Mouse (Mus musculus) embryo, embryonic 11.5 days (tissue): ENCODE data around the gene Cfc1.
"Not testable (repeated sequence)": the region's sequence is repeated elsewhere in the genome, so short reads cannot be mapped to it uniquely, and the experiment has no call there.

Experiments
- DNase-seq: peaks from one replicate; pipeline ENCODE4 v3.0.0-alpha.2; 2012; ENCODE audit warnings: low read depth, low spot score

Cfc1 gene

DNA sequence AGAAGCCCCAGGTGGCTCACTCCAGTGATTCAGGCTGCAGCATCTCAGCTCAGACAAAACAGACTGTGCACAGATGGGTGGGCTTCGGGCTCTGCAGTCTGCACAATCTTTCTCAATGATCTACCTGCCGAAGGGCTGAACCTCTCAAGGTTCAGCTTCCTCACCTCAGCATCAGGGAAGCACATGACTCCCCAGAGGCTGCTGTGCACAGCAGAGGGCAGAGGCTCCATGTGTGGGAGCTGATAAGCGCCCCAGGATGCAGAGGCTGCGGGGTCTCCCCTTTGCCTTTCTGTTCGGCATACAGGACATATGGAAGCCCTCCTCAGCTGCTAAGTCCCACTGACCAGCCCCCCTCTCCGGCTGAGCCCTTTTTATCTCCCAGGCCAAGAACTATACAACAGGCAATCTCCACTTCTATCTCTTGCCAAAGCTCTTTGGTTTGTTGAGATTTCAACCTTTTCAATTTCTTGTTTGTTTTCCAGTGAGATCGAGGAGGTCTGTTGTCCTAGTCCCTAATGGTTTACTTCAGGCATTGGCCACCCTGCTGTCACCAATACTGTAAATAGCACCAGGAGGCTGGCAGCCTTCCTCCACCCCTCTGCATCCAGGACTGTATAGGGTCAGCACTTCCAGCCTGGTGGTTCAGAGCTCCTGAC is at the start of gene Cfc1:
Cfc1 (plus strand) TSS at position 606 of the 656 bp plus-strand sequence.
- not testable (repeated sequence) for DNase-seq

DNA sequence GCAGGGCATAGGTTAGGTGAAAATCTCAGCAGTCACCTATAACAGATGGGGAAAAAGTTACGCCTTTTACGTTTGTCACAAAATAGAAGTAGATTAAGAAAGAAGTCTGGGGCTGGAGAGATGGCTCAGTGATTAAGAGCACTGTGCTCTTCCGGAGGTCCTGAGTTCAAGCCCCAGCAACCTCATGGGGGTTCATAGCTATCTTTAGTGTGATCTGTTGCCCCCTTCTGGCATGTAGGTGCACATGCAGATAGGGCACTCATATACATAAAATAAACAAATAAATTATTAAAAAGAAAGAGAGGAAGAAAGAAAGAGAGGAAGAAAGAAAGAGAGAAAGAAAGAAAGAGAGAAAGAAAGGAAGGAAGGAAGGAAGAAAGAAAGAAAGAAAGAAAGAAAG is 48.1 kb upstream of the Cfc1 start:
- no peak for DNase-seq

DNA sequence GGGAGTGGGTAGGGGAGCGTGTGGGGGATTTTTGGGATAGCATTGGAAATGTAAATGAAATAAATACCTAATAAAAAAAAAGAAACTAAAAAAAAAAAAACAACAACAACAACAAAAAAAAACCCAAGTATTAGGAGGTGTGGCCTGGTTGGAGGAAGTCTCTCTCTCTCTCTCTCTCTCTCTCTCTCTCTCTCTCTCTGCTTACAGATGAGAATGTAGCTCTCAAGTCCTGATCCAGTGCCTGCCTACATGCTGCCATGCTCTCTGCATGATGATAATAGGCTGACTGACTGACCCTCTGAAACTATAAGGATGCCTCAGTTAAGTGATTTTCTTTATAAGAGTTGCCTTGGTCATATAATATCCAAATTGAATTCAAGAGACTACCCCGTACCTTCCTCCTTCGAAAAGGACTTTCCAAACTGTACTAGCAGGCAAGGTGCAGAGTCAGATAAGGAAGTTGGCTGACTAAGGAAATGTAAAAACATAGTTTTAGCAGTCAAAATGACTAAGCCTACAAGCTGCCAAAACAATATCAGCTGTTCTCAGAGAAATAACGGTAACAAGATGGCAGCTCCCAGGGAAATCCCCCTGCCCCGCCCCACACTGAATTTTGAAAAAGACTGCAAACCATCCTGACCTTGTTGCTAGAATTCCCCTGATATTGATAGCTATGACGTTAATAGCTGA is 45.5 kb upstream of the Cfc1 start:
- no peak for DNase-seq

DNA sequence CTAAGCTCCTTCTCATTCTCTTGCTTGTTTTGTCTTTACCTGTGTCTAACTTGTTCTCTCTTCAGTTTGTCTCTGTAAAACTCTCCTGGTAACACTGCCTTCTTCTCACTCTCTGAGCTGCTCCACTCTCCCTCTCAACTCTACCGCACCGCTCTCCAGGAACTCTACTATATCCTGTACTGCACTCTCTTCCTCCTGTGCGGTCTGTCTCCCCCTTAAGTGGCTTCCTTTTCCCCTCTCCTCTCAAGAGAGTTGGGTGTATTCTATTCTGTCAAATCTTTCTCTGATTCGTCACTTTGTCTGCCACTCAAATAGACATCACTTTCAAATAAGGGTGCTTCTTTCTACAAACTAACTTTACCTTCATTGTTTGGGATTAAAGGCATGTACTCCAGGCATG is 44.0 kb upstream of the Cfc1 start:
- DNase-seq: no peak

DNA sequence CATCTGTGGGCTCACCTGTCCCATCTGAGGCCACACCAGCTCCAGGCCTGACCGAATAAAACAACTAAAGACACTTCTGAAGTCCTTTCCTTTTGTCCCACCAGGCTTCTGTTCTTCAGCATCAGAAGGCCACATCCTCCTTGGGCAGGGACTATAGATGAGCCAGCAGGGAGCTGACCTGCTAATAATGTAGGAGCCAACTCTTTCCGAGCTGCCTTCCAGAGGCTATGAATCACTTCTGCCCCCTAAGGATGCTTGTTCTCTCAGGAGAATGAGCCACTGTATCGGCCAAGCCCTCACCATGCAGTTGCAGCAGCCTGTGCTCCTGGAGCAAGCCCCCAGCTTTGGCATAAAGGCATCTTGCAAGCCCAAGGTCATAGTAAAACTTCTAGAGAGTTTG is 32.5 kb upstream of the Cfc1 start:
- no peak for DNase-seq

DNA sequence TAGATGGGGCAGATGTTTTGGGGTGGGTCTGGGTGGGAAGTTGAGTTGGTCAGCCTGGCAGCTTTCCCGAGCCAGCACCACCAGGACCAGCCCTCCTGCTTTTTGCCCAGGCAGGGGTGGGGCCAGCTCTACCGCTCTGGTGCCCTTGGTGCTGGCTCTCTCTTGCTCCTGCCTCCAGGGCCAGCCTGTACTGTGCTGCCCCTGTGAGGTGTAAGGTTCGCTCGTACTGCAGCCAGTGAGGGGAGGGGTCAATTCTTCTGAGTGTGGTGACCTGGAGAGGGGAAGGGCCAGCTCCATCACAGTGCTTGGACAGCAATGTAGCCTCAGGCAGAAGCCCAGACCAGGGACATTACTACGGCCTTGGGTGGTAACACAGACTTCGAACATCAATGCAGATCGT is 30.1 kb upstream of the Cfc1 start:
- no peak for DNase-seq

DNA sequence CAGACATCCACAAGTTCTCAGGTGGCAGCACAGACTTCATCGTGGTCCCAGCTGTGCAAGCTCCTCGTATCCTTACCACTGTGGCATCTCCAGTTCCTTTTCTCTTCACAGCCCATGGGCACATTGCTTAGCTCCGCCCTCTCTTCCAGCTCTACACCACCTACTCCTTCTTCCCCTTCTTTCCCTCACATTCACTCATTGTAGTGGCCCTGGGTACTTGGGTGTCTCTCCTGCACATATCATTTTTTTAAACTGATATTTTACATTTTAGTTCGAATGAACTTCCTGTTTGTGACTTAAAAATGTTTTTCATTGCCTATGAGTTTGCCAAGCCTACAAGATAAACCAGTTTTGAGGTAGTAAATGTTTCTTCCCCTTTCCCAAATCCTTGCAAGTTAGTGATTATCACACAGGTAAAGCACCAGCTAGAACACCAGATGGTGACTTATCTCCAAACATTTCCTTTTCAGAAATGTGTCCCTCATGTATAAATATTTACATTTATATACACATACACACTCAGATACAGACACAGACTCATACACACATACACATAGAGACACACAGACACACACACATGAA is 29.4 kb upstream of the Cfc1 start:
- DNase-seq: no peak

DNA sequence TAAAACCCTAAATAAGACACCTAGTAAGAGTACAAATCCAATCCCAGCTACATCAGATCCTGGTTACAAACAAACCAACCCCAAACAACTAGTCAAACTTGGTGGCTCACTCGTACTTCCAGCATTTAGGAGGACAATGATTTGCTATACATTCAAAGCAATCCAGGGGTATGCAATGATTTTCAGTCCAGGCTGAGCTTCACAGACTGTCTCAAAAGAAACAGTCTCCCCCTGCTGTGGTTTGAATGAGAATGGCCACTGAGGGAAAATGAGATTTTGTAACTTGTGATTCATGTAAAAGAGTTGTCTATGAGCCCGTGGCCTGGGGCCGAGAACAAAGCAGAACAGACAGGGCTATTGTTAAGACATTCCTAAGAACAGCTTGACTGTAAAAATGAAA is 27.5 kb upstream of the Cfc1 start:
- no peak for DNase-seq

DNA sequence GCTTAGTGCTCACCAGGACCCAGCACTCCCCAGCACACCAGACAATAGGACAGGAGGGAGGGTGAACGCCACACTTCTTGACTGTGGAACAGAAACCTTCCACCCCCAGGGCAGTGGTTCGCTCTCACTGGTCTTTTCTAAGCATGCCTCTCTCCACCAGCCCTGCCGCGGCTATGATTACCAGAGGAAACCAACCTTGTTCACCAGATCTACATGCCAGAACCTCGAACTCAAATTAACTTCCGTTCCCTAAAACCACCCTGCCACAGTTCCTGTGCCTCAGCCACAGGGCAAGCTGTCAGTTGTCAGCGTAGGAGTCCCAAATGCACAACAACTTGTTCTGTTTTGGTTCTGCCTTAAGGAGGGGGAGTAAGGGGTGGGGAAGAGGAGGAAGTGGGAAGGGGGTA is 24.9 kb upstream of the Cfc1 start:
- DNase-seq: no peak

DNA sequence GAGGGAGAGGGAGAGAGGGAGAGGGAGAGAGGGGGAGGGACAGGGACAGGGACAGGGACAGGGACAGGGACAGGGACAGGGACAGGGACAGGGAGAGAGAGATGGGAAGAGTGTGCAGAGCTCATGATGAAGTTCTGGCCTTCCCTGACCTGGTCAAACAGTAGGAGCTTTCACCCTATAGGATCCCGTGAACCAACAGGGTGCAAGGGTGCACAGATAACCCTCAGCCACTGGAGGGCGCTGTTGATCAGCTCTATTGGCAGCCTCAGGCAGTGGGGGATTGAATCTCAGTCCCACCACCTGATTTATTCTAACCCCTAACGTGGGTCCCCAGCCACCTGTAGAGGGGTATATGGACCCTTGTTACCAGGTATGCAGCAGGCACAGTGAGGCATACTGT is 24.4 kb upstream of the Cfc1 start:
- DNase-seq: peak; percentile 13

DNA sequence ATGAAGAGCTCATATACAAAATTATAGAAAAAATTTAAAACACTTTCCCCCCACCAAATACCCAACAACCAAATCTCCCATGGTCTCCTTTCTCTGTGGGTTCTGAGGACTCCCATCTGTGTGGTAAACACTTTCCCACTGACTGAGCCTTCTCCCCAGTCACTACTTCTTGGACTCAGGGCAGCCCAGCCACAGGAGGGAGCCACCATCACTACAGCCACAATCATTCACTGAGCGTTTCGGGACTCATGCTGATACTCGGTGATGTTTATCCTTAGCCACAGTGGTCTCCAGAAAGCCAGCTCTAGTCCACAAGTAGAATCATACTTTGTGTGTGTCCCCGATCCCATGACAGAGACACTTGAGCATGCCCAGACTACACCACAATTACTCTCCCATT is 22.4 kb upstream of the Cfc1 start:
- no peak for DNase-seq

DNA sequence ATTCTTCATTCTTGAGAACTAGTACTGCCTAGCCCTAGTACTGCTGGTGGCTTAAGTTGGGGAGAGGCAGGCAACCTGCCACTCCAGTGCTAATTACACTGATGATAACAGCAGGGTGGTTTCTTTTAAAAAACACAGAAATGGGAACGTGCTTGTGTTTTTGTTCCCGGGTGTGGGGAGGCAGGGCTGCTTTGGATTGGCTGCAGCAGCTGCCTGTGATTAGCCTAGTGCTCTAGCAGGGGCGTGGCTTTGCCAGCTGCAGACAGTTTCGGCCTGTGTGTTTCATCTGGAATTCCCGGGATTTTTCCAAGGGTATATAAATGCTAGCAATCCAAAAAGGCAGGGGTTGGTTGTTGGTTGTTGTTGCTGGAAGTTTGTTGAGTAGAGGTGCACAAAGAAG is 18.9 kb upstream of the Cfc1 start:
- no peak for DNase-seq

DNA sequence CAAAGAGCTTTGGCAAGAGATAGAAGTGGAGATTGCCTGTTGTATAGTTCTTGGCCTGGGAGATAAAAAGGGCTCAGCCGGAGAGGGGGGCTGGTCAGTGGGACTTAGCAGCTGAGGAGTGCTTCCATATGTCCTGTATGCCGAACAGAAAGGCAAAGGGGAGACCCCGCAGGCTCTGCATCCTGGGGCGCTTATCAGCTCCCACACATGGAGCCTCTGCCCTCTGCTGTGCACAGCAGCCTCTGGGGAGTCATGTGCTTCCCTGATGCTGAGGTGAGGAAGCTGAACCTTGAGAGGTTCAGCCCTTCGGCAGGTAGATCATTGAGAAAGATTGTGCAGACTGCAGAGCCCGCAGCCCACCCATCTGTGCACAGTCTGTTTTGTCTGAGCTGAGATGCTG is 18.2 kb upstream of the Cfc1 start:
- not testable (repeated sequence) for DNase-seq

DNA sequence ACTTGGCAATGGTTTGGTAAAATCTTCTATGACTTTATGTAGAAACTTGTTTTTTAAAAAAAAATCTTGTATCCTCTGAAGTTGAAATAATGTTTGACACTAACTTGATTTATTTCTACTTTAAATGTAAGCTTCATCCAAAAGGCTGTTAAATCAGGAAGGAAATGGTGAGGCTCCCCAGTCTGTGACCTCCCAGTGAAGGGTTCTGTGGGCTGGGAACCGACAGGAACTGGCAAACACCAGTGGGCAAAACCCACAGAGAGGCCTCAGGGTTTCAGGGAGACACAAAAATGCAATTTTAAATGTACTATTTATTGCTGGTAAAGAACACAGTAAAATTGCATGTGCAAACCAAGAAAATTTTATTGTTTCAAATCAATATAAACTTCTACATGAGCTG is 17.7 kb upstream of the Cfc1 start:
- not testable (repeated sequence) for DNase-seq

DNA sequence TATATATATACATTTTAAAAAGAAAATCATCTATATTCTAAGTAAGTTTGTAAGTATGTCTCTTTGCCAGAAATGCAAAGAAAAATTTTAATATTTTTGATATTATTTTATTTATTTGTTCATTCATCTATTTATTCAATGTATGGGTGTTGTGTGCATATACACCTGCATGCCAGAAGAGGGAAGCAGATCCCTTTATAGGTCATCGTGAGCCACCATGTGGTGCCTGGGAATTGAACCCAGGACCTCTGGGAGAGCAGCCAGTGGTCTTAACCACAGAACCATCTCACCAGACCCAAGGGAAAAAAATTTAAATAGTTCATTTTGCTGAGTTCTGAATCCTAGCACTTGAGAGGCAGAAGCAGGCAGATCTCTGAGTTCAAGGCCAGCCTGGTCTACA is 17.2 kb upstream of the Cfc1 start:
- no peak for DNase-seq

DNA sequence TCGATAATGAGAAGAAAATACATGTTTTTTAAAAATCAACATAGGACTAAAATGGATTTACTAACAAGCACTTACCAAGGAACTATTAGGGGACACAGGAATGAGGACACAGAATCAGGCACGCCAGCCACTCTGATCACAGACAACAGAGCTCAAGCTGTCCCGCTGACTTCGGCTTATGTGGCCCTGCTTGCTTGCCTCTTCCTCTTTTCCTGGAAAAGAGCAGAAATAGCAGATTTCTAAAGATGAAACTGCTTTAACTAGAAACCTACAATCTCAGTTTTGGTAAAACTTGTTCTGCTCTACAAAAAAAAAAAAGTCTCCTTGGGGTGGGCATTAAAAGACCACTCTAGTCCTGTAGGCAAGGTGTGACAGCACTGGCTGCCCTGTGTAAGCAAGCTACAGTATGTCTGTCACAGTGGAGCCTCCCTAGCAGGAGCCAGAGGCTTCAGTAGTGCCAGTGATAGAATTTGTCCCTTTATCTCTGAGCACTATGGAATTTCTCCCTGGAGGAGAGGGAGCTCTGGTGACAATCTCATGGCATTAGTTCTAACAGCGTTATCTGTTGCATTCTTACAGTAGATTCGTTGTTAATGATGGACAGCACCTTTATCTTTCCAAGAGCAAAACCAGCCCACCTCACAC is 13.1 kb upstream of the Cfc1 start:
- DNase-seq: no peak

DNA sequence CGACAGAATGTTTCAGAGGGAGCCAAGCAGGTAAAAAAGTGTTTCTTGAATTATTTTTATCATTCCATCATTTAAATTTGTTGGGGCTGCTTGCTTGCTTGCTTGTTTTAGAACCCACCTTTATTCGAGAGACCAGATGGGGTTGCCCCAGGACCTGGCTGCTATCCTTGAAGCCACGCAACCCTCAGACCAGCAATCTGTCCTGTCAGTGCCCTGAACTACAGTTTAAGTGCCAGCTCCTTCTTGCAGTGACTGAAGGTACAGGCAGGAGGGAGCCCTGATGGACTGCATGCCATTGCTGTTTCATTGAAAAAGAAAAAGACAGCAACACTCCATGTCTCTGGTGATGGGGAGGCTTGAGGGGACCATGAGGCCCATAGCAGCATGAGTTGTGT is 12.6 kb upstream of the Cfc1 start:
- DNase-seq: no peak

DNA sequence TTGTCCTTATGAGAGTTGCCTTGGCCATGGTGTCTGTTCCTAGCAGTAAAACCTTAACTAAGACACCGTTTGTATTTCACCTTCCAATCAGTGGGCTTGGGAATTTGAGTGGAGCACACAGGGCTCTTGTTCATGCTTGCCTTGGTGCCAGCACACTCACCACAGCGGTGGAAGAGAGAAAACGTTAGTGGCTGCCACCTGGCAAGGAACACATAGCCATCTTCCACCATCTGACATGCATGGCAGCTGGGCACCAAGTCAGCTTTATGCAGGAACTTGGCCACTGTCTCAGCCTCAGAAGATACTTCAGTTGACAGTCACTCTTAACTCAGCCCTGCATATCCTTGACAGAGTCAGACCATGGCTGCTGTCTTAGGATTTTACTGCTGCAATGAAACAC is 11.8 kb upstream of the Cfc1 start:
- no peak for DNase-seq

DNA sequence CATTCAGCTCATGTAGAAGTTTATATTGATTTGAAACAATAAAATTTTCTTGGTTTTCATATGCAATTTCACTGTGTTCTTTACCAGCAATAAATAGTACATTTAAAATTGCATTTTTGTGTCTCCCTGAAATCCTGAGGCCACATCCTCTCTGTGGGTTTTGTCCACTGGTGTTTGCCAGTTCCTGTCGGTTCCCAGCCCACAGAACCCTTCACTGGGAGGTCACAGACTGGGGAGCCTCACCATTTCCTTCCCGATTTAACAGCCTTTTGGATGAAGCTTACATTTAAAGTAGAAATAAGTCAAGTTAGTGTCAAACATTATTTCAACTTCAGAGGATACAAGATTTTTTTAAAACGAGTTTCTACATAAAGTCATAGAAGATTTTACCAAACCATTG is 874 bp upstream of the Cfc1 start:
- not testable (repeated sequence) for DNase-seq

DNA sequence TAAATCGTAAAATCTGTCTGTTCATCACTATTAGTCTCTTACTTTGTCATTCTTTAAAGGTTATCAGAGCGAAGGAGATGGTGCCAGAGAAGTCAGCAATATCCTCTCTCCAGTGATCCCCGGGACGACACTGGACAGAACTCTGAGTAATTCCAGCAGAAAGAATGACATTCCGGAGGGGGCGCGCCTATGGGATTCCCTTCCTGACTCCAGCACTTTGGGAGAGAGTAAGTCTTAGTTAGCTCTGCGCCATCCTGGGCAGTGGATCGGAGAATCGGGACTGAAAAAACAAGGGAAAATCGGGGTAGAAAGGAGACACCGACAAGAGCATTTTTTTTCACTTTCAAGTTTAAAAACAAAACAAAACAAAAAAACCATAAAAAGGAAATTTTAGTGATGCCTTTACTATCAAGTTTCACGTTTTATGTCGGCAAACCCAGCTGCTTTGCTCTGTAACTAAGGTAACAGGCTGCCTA is 881 bp downstream of the Cfc1 start:
- DNase-seq: no peak

DNA sequence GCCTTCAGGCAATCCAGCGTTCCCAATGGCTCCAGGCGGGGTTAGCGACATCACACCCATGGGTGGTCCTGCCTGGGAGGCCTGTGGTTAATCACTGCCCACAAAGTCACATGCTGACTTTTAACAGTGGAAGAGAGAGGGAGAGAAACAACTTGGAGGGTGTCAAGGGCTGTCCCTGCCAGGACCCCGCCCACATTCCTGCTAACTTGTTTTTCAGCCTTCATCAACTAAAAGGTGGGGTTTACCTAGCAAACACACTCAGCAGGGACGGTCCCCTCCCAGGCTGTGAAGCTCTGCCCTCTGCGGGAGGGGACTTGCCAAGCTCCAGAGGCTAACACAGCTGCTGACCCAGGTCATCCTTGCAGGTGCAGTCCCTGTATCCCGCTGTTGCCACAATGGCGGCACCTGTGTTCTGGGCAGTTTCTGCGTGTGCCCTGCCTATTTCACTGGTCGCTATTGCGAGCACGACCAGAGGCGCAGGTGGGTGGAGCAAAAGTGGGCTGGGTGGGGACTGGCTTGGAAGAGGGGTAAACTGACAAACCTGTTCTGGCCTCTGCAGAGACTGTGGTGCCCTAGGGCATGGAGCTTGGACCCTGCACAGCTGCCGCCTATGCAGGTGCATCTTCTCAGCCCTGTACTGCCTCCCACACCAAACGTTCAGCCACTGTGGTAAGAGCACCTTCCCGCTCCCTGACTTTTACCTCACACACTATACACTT is 1.5 kb downstream of the Cfc1 start:
- DNase-seq: peak; percentile 16

DNA sequence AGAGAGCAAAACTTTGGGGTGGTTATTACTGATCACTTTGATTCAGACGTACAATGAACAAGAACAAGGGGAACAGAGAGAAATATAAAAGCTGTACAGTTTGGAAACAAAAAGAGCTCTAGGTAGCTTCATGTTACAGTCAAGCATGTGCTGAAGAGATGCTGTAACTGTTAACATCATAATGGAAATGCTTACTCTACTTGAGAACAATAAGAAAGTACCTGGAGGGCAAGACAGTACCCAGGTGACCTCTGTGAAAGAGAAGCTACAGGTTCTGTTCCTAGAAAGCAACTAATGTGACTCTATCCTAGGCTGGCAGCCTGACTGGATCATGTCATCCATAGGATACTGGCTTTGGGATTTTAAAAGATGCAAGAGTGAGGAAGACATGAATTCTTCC is 11.6 kb downstream of the Cfc1 start:
- no peak for DNase-seq
